Mouse (Mus musculus) midbrain, embryonic 13.5 days (tissue): ENCODE measurements at regions not wholly inside any gene's neighbourhood (a gene's known extent, or its start where the extent isn't known, plus 50 kb on each side); places are given as distances from the start of the nearest gene placed in this dataset.

Experiments used
- ATAC-seq: fragments of 200-750 bp; cut with Nextera tagmentation; 2 replicates; pipeline ENCODE4 v1.8.0; 2017; ENCODE audit warnings: mild to moderate bottlenecking, moderate TSS enrichment, moderate library complexity
- H3K27ac ChIP-seq: fragments of 300-500 bp; sonication (generic); 2 replicates; pipeline ENCODE4 v1.5.1; 2015; ENCODE audit warnings: inconsistent platforms, mild to moderate bottlenecking, moderate library complexity
- H3K27me3 ChIP-seq: fragments of 300-500 bp; sonication (generic); 2 replicates; pipeline ENCODE4 v1.6.1; 2015; ENCODE audit warnings: mild to moderate bottlenecking, inconsistent platforms
- H3K36me3 ChIP-seq: fragments of 300-500 bp; sonication (generic); 2 replicates; pipeline ENCODE4 v1.6.1; 2015; ENCODE audit warnings: mild to moderate bottlenecking, inconsistent platforms
- H3K4me1 ChIP-seq: fragments of 300-500 bp; sonication (generic); replicated peaks from 2 replicates; pipeline ENCODE4 v1.6.1; 2015; ENCODE audit warnings: inconsistent platforms
- H3K4me2 ChIP-seq: fragments of 300-500 bp; sonication (generic); replicated peaks from 2 replicates; pipeline ENCODE4 v1.6.1; 2015; ENCODE audit warnings: moderate library complexity, mild to moderate bottlenecking, inconsistent platforms
- H3K4me3 ChIP-seq: fragments of 300-500 bp; sonication (generic); replicated peaks from 2 replicates; pipeline ENCODE4 v1.5.1; 2015; ENCODE audit warnings: mild to moderate bottlenecking, inconsistent platforms
- H3K9ac ChIP-seq: fragments of 300-500 bp; sonication (generic); replicated peaks from 2 replicates; pipeline ENCODE4 v1.6.1; 2015; ENCODE audit warnings: mild to moderate bottlenecking, inconsistent platforms
- H3K9me3 ChIP-seq: fragments of 300-500 bp; sonication (generic); 2 replicates; pipeline ENCODE4 v1.6.1; 2016; ENCODE audit warnings: mild to moderate bottlenecking, inconsistent platforms
- WGBS: fragments of 180-500 bp; shearing (Covaris S2); methylation state at CpG from one replicate; pipeline ENCODE4 v1.1.7; 2015; 5-methylcytosine and 5-hydroxymethylcytosine counted together

DNA sequence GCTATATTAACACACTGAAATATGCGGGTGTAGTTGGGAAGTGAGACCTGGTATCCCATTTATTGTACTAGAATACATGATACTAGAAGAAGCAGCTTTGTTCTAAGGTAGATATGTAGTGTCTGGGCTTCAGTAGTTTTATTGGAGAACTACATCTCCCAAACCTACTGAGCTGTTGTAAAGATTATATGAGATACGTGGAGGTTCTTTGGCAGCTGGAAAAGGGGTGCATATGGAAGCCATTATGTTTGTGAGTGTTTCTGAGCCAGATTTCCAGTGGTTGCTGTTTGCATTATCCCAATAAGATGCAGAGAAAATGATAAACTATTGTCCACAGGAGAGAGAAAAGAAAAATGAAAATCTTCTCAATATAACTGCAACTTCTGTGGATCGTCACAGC, 171.1 kb upstream of the Ccdc54 start:
- ATAC-seq, result no peak
- Histone ChIP-seq H3K4me2 (no peak overlapping the region), H3K36me3 (no peaks in the 10 kb centered on the region), H3K9me3 (no peaks in the 10 kb centered on the region), H3K9ac (no peak overlapping the region), H3K4me1 (no peaks in the 10 kb centered on the region), H3K4me3 (no peak overlapping the region), H3K27me3 (no peaks in the 10 kb centered on the region), H3K27ac (no peak overlapping the region)
- 91% methylated on average over 3 of the region's 3 CpGs for WGBS

- no peaks in the 10 kb centered on the region for H3K4me1 ChIP-seq
- H3K9ac ChIP-seq, result no peak overlapping the region
- no peak overlapping the region for H3K4me3 ChIP-seq
- no peaks in the 10 kb centered on the region for H3K9me3 ChIP-seq
- WGBS, result 73% methylated on average over 5 of the region's 5 CpGs
- no peaks in the 10 kb centered on the region for H3K36me3 ChIP-seq
- no peak overlapping the region for H3K27ac ChIP-seq
- H3K4me2 ChIP-seq, result no peak overlapping the region
- H3K27me3 ChIP-seq, result no peaks in the 10 kb centered on the region
- ATAC-seq, result no peak
Measured at GRCm38 (mm10) chr16:50759979-50760378, 169.0 kb upstream of the Ccdc54 start.

DNA sequence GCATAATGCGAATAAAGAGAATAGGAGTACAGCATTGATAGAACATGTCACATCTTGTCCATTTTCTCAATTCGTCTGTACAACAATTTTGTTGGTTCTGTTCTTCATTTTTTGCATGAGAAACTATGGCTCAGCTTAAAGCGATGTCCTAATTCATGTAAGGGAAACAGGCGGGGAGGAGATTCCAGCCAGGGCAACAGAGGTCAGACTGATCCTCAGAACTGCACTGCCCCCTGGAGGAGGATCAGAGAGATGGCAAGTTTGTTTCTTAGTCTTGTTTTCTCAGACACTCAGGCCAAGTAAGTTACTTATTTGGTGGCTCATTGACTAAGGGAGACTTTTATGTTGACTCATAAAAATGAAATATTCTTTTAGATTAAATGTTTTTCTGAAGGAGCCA, 165.7 kb upstream of the Ccdc54 start:
- no peak for ATAC-seq
- no peak overlapping the region for H3K9ac ChIP-seq
- H3K36me3 ChIP-seq, result no peaks in the 10 kb centered on the region
- no peak overlapping the region for H3K4me2 ChIP-seq
- H3K27me3 ChIP-seq, result no peaks in the 10 kb centered on the region
- no peaks in the 10 kb centered on the region for H3K9me3 ChIP-seq
- no peak overlapping the region for H3K4me3 ChIP-seq
- WGBS, result 47% methylated on average over 4 of the region's 4 CpGs
- no peaks in the 10 kb centered on the region for H3K4me1 ChIP-seq
- H3K27ac ChIP-seq, result no peak overlapping the region

DNA sequence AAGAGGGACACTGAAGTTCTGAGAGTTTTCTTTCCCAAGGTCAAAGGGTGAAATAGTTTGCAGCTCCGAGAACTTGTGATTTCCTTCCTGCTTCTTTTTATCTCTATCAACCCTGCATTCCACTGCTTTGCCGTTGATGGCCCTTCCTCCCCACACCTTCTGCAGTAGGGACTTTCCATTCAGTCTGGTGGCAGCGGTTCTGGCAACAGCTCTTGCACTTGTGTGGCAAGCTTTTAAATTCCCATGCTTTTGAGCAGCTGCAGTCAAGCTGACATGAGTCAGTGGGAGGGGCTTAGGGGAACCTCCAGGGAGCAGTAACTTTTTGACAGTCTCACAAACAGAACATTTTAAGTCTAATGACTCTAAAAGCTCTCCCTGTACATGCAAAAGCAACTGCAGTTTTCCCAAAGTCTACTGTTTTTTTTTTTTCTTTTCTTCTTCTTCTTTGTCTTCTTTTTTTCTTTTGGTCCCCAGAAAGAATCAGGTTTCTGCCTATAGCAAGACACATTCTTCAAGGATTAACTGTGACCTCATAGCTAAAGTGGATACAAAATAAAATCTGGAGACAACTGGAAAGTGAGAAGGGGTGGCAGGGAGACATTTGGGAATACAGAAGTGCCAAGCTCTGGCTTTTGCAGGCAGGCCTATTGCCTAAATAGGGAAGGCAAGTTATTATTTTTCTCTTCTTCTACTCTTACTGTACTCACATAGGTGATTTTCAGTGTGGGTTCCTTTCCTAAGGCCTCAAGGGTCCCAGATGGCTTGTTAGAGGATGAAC, 162.8 kb upstream of the Ccdc54 start:
- no peak overlapping the region for H3K27ac ChIP-seq
- no peaks in the 10 kb centered on the region for H3K4me1 ChIP-seq
- ATAC-seq, result no peak
- H3K27me3 ChIP-seq, result no peaks in the 10 kb centered on the region
- no peak overlapping the region for H3K9ac ChIP-seq
- no peaks in the 10 kb centered on the region for H3K9me3 ChIP-seq
- no peaks in the 10 kb centered on the region for H3K36me3 ChIP-seq
- H3K4me3 ChIP-seq, result no peak overlapping the region
- WGBS, result 17% methylated on average over 3 of the region's 3 CpGs
- no peak overlapping the region for H3K4me2 ChIP-seq

GRCm38 (mm10) chr16:50753046-50753445, 162.1 kb upstream of the Ccdc54 start:
- Histone ChIP-seq H3K9ac (no peak overlapping the region), H3K27ac (no peak overlapping the region), H3K27me3 (no peaks in the 10 kb centered on the region), H3K9me3 (no peaks in the 10 kb centered on the region), H3K4me1 (no peaks in the 10 kb centered on the region), H3K4me3 (no peak overlapping the region), H3K4me2 (no peak overlapping the region), H3K36me3 (no peaks in the 10 kb centered on the region)
- WGBS, result 90% methylated on average over 11 of the region's 11 CpGs
- ATAC-seq, result no peak

DNA sequence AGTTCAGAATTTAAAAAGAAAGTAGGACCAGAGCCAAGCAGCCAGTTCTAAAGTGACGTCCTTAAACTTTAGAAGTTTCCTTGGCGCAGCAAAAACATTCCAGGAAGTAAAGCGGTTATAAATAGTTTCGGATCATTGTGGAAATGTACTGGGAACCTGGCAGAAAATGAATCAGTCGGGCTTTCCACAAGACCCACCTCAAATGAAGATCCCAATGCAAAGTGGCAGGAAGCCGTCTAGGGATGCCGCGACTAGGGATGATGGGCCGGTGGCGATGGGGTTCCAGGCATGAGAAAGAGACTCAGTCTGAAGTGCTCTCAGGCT, 161.3 kb upstream of the Ccdc54 start:
- Histone ChIP-seq H3K9ac (no peak overlapping the region), H3K4me3 (no peak overlapping the region), H3K9me3 (no peaks in the 10 kb centered on the region), H3K27ac (no peak overlapping the region), H3K27me3 (no peaks in the 10 kb centered on the region), H3K4me1 (no peaks in the 10 kb centered on the region), H3K36me3 (no peaks in the 10 kb centered on the region), H3K4me2 (no peak overlapping the region)
- WGBS, result 91% methylated on average over 10 of the region's 10 CpGs
- no peak for ATAC-seq

DNA sequence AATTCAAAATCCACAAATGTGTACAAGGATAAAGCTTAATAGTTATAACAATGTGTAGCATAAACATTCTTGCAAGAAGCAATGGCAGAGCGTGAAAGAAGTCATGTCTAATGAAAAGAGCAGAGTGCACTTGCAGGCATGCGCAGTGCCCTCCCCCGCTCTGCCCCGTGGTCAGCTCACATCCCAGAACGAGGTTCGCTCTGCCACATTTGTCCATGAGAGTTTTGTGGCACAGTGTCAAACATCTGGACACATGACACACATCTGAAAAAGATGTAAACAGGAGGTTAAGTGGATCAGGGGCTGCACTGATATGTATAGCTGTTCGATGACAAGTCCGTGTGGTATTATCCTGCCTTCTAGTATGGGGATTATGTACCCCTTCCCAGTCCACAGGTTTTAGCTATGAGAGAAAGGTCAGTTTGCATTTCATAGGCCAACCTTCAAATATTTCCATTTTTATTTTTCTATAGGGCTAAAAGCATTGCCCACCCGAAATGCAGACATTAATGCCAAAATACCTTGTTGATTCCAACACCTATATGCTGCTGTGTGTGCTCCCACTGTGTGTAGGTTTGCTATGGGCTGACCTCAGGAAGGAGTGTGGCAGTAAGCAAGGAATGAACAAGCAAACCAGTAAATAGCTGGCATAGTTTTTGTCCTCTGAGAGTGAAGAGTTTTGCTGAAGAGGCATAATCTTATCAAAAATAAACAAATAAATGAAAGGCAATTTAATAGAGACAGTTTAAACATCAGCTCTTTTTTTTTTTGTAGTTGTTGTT, 160.7 kb upstream of the Ccdc54 start:
- Histone ChIP-seq H3K9me3 (no peaks in the 10 kb centered on the region), H3K9ac (no peak overlapping the region), H3K27me3 (no peaks in the 10 kb centered on the region), H3K27ac (no peak overlapping the region), H3K4me1 (no peaks in the 10 kb centered on the region), H3K4me3 (no peak overlapping the region), H3K4me2 (no peak overlapping the region), H3K36me3 (no peaks in the 10 kb centered on the region)
- no peak for ATAC-seq
- WGBS, result 87% methylated on average over 9 of the region's 9 CpGs

- 93% methylated on average over 5 of the region's 5 CpGs for WGBS
Measured at GRCm38 (mm10) chr16:50747698-50748097, 156.7 kb upstream of the Ccdc54 start.

DNA sequence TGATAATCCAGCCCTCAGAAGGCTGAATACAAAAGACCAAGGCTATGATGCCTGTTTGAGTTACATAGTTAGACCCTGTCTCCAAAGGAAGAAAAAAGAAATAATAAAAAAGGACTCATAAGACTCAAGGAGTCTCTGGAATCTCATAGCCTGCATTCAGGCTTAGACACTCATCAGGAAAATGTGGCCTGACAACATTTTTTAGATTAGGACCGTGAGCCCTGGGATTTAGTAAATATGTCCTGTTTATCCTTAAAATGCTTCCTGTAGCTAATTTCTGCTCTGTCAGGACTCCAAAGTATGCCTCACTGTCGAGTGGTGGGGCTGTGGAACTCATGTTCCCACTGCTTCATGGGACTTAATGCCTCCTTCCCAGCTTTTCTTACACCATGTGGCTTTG, 154.8 kb upstream of the Ccdc54 start:
- ATAC-seq, result no peak
- Histone ChIP-seq H3K4me2 (no peak overlapping the region), H3K27me3 (no peaks in the 10 kb centered on the region), H3K36me3 (no peaks in the 10 kb centered on the region), H3K4me3 (no peak overlapping the region), H3K9ac (no peak overlapping the region), H3K27ac (no peak overlapping the region), H3K9me3 (no peaks in the 10 kb centered on the region), H3K4me1 (no peaks in the 10 kb centered on the region)
- WGBS, result 62% methylated on average over 2 of the region's 2 CpGs

More at GRCm38 (mm10) chr16:50747698-50748097, 156.7 kb upstream of the Ccdc54 start:
- Histone ChIP-seq H3K9me3 (no peaks in the 10 kb centered on the region), H3K27me3 (no peaks in the 10 kb centered on the region), H3K4me1 (no peaks in the 10 kb centered on the region), H3K4me2 (no peak overlapping the region), H3K27ac (no peak overlapping the region), H3K36me3 (no peaks in the 10 kb centered on the region), H3K9ac (no peak overlapping the region), H3K4me3 (no peak overlapping the region)
- no peak for ATAC-seq

DNA sequence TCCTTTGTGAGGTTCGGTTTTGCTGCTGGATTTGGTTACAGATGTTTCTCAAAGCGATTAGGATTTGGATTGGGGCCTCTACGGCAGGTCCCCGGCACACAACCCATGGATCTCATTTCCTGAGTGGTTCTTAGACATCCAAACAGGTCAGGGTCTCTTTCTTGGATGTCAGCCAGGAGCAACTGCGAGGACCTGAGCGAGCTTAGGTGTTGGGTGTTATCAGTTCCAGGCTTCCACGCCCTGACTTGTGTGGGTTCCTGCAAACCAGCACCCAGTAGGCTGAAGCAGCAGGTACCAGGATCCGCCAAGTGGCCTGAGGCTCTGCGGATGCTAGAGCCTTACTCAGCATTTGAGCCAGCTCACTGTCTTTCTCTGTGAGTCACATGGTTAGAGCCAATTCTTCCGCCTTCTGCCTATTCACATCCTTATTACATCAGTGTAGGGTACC, 146.5 kb upstream of the Ccdc54 start:
- H3K36me3 ChIP-seq, result no peaks in the 10 kb centered on the region
- H3K27ac ChIP-seq, result no peak overlapping the region
- ATAC-seq, result peak; percentile 5; the same call in 1 of the 2 replicates
- H3K9ac ChIP-seq, result 0 out of 2 replicates have a peak overlapping the region, but pooled peaks have one; percentile 12
- peak overlapping the region; percentile 36 for H3K4me3 ChIP-seq
- 31% methylated on average over 10 of the region's 10 CpGs for WGBS
- H3K27me3 ChIP-seq, result peaks cover 12% of the 10 kb centered on the region; the same call in 1 of the 2 replicates
- peaks cover 7% of the 10 kb centered on the region; the same call in 1 of the 2 replicates for H3K4me1 ChIP-seq
- no peaks in the 10 kb centered on the region for H3K9me3 ChIP-seq
- H3K4me2 ChIP-seq, result peak overlapping the region; percentile 60

GRCm38 (mm10) chr16:50736151-50737047, 145.4 kb upstream of the Ccdc54 start:
- no peak overlapping the region for H3K27ac ChIP-seq
- H3K4me1 ChIP-seq, result peaks cover 10% of the 10 kb centered on the region; the same call in 1 of the 2 replicates
- peaks cover 18% of the 10 kb centered on the region; the same call in 1 of the 2 replicates for H3K27me3 ChIP-seq
- WGBS, result 9% methylated on average over 21 of the region's 21 CpGs
- peak; percentile 88 for ATAC-seq
- peak overlapping the region; percentile 36 for H3K4me3 ChIP-seq
- no peak overlapping the region for H3K9ac ChIP-seq
- H3K9me3 ChIP-seq, result no peaks in the 10 kb centered on the region
- H3K36me3 ChIP-seq, result no peaks in the 10 kb centered on the region
- H3K4me2 ChIP-seq, result peak overlapping the region; percentile 60
